Mouse (Mus musculus) gastrocnemius, postnatal 4 days (tissue): Measurements from ENCODE around the gene Mybpc2. TPM values are rescaled to one million over a fixed set of nuclear protein-coding genes. Genes with fewer than 3 reads are reported as not detected.

Experiments used
- DNase-seq, 2 experiments: peaks; one replicate each; pipeline ENCODE4 v3.0.0; 2021 to 2022; ENCODE audit warnings: low spot score in 2 of 2, mixed read lengths in 2 of 2
- total RNA-seq, 2 experiments: library from RNA; stranded (reverse); gene quantifications; 2 replicates each; pipeline ENCODE4 v1.2.3; 2021

Gene Mybpc2
- total RNA-seq, 2 experiments from 2014 or later: 438 to 552 TPM

DNA sequence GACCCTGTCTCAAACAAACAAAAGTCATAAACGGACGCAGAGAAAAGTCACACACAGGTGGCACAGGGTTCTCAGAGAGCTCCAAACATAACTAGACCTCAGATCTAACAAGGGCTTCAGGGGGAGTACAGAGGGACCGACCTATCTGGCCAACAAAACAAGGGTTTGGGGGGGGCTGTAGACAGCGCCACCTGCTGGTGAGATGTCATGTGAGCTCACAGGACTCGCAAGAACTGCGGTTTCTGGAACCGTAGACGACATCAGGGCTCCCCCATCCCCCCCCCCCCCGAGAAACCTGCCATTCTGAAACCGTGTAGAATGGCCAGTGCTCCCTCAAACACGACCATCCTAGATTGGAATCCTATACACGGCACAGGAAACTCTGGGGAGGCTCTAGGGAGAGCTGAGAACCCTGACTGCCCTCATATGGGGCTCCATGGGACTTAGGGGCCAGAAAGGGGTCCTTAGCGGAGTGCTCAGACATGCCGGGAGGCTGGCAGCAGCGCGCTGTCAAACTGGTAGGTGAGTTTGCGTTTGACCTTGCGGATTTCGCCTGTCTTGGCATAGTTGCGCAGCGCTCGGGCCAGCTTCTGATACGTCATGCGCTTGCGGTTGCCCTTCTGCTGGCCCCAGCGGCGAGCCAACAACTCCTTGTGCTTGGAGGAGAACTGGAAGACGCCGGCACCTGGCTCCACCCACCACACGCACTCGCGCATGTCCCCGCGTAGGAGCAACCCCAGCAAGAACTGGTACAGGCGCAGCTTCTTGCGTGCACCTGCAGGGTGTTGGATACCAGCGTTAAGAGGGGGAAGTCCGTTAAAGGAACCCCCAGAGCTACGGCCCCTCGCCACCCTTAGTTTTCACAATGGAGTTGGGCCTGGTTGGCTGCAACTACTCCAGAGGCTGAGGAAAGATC, 3.3 kb upstream of the Mybpc2 start:
- peak in 1 of 2 experiments; percentile 61 for DNase-seq

DNA sequence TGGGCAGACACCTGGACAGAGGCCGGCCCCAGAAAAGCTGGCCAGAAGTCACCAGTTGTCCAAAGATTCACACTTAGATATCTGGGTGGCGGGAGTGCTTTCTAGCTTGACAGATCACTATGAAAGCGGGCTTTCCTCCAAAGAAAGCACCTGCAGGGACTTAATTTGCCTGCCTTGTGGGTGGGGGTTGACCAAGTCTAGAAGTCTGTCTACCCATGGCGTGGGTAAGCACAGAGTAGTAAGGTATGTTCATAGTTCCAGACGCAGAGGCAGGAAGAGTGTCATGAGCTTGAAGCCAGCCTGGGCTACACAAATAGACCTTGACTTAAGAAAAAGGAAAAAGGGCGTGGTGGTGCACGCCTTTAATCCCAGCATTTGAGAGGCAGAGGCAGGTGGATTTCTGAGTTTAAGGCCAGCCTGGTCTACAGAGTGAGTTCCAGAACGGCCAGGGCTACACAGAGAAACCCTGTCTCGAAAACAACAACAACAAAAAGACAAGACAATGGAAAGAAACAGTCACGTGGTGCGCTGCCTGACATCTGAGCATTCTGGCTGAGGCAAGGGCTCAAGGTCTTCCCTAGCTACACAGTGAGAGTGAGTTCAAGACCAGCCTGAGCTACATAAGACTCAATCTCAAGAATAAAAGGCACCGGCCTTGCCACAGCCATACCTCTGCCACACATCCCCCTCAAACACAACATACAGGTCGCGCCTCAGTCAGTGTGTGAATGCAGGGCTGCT, 2.1 kb upstream of the Mybpc2 start:
- no peak for DNase-seq

DNA sequence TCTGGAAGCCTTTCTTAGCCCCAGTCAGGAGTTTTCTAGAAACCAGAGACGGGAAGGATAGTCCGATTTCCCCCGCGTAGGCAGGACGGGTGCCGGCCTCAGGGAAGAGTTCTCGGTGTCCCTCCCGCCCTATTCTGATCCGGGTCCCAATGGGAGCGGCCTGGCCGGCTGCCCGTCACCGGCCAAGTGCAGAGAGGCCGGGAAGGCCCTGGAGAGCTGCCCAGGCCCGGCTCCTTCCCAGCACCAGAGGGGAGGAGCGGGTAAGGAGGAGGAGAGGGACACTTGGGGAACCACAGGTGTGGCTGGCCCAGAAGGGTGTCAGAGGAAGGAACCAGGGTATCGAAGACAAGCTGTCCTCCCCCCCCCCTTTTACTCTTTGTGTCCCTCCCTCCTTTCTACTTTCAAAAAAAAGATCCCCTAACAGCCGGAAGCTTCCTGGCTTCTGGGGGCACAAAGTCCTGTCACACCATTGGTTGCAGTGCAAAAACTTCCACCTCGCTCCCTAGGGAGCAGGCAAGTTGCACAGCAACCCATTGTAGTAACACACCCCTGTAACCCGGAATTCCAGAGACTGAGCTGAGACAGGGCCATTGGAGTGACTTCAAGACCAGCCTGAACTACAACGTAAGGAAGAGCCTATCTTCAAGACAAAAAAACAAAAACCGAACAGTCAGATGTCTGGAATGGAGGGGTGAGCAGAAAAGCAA, 823 bp upstream of the Mybpc2 start:
- peak in 1 of 2 experiments; percentile 75 for DNase-seq

DNA sequence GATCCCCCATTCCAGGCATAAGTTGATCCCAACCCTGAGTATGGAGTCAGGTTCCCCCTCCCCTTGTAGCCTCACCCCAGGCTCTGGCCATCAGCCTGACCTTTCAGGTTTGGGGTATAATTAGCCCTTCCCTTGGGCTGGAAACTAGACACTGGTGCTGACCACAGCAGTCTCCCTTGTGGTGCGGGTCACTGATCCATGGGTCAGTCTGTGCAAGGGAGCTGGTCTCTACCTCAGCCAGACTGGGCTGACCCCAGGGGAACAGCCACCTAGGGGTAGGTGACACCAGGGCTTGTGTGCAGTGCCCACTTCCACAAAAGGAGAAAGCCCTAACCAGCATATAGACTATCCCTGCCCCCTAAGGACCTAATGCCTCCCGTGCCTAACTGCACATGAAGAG, 1.4 kb downstream of the Mybpc2 start:
- DNase-seq: no peak

DNA sequence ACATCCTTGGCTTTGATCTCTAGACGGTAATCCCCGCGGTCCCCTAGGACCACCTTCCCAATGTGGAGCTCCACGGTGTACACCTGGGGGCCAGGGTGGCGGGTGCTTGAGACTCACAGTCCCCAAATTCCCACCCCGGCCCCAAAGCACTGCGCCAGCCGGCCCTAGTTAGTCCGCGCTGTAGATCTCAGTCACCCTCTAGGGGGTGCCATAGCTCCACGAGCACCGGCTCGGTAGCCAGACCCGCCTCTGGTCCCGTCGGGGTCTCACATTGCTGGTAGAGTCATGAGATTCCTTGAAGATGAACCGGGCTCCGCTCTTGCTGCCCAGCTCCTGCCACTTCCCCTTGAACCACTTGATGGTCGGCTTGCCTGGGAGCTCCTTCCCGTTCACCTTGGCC, 2.7 kb downstream of the Mybpc2 start:
- DNase-seq: peak in 1 of 2 experiments; percentile 68

DNA sequence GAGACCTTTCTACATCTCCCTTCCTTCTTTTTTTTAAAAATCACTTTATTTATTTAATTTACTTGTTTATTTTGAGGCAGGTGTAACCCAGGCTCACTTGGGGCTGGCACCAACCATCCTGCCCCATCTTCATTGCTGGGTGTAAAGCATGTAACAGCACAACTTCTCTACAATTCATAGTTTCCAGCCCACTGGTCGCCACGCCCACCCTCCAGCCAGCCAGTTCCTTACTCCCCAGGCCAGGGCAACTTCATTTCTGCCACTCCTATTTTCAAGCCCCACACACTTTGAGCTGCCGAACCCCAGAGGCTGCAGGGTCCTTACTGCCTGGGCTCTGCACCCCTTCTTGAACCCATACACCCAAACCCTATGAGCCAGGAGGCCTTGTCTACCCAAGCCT, 3.5 kb downstream of the Mybpc2 start:
- no peak for DNase-seq

DNA sequence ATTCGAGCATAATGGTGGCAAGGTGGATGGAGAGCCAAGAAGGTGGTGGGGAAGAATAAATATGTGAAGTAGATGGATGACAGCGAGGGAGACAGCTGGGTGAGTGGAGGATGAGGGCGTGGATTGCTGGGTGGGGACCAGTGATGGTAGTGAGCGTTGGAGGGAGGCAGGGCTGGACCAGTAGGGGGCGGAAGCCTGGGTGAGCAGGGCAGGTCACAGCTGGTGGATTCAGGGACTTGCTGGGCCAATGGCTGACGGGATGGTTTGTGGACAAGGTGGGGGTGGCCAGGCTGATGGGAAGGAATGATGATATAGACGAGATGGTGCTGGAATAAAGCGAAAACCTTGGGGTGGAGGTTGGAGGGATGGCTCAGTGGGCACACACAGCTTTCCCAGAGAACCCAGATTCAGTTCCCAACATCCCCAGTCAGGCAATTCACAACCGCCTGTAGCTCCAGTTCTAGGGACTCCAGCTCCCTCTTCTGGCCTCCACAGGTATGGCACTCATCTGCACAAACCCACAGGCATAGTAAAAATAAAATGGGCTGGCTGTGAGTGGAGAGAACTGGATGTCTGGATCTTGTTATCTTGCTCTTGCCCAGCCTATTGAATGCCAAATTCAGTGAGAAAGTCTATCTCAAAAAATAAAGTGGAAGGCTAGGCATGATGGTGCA, 5.1 kb downstream of the Mybpc2 start:
- DNase-seq: no peak

DNA sequence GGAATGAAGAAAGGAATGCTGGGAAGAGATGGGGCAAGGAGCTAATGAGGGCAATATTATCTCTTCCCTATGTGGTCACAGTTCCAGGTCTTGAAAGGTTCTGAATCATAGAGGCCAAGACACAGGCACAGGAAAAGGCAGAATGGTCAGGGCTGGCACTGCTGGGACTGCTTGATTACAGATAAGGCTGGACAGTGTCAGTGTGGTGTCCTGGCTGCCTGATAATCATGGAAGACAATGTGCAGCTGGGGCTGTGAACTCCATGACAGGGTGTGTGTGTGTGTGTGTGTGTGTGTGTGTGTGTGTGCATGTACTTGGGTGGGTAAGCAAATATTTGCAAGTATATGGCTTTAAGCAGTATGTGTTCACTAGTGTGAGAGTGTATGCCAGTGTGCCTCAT, 17.0 kb downstream of the Mybpc2 start:
- no peak for DNase-seq

DNA sequence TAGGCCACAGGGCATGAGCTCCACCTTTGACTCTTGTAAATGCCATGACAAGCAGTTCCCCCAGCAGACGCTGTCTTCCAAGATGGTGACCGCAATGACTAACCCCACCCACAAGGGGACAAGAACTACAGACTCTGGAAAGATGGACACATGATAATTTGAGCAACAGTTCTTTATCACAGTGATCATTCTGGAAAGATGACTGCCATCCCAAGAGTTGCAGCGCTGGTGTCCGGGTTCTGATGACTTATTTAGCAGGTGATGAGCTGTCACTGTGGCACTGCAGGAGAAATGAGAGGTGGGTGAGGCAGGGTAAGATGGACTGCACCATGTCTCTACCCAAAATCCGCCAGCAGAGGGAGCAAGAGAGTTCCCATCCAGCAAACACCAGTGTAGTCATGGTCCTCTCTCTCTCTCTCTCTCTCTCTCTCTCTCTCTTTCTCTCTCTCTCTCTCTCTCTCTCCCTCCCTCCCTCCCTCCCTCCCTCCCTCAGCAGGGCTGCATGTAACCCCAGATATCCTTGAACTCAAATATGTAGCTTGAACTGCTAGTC, 22.8 kb downstream of the Mybpc2 start:
- DNase-seq: peak in 1 of 2 experiments; percentile 64

DNA sequence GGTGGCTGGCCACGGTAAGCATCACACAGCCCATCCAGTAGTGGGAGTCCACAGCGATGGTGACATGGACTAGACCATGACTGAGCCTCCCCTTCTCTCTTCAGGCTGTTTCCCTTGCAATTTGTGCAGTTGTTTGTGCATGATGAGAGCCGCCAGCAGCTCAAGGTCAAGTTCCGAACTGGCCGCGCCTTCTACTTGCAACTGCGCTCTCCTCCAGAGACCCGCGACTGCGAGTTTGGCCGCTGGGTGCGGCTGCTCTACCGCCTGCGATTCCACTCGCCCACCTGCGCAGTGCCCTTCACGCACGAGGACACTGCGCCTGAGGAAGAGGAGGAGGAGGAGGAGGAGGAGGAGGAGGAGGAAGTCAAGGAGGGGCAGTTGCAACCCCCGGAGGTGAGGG, 24.4 kb downstream of the Mybpc2 start:
- no peak for DNase-seq

DNA sequence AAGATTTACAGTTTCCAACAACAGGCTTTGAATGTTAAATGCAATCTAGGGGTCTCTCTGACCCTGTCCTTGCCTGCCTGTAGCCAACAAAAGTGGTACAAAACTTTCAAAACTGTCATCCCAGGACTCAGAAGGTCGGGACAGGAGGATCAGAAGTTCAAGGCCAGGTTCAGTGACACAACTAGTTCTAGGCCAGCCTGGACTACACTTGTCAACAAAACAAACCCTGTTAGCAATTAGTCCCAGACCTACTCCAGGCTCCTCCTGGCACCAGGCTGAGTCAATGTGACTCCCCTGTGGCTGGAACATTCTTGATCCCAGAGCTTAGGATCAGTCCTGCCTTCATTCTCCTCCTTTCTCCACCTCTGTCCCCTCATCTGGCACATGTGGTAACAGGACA, 25.5 kb downstream of the Mybpc2 start:
- DNase-seq: no peak

DNA sequence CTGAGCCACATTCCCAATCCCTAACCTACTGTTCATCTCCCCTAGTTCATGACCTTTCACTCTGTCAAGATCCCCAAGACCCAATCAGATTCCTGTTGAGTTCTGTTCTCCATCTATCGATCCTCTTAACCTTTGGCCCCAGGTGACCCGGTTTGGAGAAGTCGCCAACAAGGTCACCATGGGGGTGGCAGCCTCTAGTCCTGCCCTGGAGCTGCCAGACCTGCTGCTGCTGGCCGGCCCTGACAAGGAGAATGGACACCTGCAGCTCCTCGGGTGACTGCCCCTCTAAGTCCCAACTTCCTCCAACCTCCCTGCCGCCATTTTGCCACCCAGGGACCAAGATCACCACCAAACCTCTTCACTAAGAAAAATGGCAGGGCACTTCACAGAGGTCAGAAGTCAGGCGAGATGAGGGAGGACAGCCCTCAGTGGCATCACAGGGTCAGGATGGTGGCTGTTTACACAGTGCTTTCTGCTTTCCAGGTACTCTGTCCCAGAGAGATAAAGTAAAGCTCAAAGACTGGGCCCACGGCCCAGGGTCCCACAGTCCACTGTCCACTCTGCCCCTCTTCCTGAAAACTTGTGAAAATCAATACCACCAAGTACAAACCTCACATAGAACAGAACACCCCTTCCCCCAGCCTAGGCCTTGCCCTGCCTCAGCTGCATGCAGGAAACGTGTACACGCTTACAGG, 26.9 kb downstream of the Mybpc2 start:
- no peak for DNase-seq

DNA sequence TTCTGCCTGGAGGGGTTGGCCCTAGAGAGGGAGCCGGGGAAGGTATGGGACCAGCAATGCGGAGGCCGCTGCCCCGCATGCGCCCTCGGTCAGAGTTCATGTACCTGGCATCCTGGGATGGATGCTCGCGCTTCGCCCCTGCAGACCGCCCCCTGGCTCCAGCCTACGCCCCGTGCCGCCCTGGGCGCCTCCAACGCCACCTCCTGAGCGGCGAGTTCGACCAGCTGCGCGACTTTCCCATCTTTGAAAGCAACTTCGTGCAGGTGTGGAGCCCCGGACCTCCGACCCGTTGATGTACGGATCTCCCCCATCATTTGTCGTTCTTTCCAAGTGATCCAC, 27.7 kb downstream of the Mybpc2 start:
- no peak for DNase-seq

DNA sequence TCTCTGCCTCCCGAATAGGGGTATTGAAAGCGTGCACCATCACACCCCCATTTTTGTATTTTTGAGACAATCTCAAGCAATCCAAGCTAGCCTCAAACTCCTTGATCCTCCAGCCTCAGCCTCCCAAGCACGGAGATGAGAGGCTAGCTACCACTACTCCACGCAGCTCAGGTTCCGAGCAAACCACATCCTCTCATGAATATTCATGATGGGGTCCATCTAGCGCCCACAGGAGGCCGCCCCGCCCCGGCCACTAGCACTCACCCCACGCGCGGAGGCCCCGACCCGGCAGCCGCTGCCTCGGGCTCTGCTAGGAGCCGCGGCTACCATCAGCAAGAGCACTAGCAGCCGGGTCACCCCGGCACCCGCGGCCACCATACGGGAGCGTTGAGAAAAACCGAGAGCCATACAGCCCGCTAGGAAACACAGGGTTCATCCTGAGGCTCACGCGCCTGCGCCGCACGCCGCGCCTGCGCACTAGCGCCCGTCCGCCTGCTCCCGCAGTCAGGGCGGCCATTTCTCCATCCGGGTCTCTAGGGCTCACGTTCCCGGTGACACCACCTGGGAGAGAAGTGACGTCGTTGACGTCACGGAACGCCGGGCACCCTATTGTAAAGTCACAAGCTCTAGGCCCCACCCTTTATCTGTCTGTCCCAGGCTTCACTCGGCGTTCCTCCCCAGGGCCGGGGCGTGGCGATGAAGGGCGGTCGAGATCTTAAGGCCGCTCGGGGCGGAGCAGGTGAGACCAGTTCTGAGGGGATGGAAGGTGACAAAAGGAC, 28.3 kb downstream of the Mybpc2 start, which contains the start of the genes Emc10 and Fam71e1:
TSS of gene Emc10 (minus strand) at position 538 of the 779 bp plus-strand sequence.
TSS of gene Fam71e1 (plus strand) at position 590 of the 779 bp plus-strand sequence.
- peak; percentile 96 for DNase-seq

DNA sequence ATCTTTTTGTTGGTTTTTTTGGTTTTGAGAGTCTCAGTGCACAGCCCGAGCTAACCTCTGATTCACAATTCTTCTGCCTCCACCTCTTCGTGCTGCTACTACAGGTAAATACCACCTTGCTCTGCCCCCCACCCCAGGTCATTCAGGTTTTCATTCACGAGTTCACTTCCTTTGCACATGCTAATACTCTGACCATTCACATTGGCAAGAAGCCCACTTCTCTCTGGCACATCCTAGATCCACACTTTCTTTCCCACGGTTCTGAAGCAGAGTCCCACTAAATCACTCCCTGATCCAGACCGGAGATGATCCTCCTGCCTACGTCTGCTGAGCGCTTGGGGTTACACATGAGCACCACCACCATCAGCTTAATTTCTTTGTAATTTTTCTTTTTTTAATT, 29.4 kb downstream of the Mybpc2 start:
- no peak for DNase-seq

DNA sequence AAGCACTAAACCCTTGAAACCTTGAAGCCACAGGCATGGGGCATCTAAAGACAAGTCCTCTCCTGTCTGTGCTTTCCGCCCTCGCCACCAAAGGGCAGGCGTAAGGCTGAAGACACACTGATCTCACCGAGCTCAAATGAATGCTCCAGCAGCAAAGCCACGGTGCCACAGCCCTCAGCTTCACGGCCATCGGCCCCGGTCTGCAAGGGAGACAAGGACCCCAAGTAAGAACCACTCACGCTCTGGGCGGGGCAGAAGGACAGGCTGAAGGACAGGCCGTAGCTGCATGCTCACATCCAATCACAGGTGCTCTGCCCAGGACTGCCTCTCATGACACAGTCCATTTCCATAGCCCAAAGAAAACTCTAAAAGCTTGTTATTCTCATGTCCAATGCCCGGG, 29.8 kb downstream of the Mybpc2 start:
- DNase-seq: no peak

DNA sequence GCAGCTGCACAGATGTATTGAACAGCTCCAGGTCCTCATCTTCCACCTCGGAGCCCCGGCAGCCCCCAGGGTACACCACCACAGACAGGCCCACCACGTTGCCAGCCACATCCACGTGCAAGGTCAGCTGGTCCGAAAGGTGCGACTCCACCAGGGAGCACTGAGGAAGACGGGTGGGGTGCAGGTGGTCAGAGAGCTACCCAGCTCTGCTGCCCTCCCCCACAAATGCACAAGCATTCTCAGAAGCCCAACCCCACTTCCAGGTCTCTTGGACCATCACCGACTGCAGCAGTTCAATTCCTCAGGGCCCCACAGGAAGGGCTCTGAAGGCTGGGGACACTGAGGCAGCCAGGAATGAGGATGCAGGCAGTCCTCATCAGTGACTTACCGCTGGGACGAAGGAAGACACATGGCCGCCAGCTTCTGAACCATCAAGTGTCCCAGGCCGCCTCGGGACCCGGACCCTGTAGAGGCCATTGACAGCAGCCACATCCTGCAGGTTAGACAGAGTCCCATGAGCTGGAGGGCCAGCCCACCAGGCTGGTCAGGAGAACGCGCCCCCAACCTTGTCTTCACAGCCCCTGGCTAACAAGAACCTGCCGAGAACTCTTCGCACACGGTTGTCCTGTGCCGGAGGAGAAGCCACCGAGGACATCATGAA, 32.2 kb downstream of the Mybpc2 start:
- DNase-seq: no peak

DNA sequence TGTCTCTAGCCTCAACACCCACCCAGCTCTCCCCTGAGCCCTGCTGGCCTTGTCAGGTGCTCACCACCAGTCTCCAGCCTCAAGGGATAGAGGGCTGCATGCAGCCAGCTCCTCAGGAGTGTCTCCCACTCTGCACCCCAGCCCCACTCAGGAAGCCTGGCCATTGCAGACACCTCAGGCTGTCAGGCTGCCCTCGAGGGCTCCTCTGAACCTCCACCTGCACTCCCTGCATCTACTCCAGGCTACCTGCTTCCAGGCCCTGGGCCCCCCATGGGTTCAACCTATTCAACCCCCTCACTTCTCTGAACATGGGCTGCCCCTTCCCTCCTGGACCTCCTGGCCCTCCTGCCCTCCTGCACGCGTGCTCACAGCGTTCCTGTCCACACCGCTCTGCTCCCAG, 33.1 kb downstream of the Mybpc2 start:
- no peak for DNase-seq

DNA sequence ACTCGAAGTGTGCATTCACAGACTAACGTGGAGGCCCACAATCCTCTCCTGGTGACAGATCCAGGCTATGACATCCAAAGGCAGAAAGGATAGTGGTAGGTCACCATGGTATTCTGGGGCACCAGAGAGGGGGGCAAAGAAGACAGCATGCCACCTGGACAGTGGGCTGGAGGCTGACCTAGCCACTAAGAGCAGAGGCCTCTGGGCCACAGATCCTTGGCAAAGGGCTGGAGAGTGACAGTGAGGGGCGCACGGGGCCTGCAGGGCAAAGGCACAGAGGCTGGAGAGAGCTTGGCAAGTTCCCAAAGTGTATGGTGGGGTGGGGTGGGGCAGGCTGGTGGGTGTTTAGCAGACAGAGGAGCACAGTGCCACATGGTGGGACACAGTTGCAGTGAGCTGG, 34.2 kb downstream of the Mybpc2 start:
- no peak for DNase-seq
